Mouse (Mus musculus) embryonic facial prominence, embryonic 12.5 days (tissue): ENCODE results near the gene Gal3st4. TPM values are rescaled to one million over a fixed set of nuclear protein-coding genes. Genes with fewer than 3 reads are reported as not detected.

Source experiments
- ATAC-seq: fragments of 200-750 bp; cut with Nextera tagmentation; 2 replicates; pipeline ENCODE4 v1.8.0; 2017; ENCODE audit not compliant: insufficient number of reproducible peaks, insufficient read depth, low FRiP score, low TSS enrichment
- H3K27ac ChIP-seq: fragments of 300-500 bp; sonication (generic); 2 replicates; pipeline ENCODE4 v1.5.1; 2016; ENCODE audit warnings: mild to moderate bottlenecking
- H3K27me3 ChIP-seq: fragments of 300-500 bp; sonication (generic); 2 replicates; pipeline ENCODE4 v1.6.1; 2016; ENCODE audit warnings: mild to moderate bottlenecking, moderate library complexity
- H3K36me3 ChIP-seq: fragments of 300-500 bp; sonication (generic); 2 replicates; pipeline ENCODE4 v1.6.1; 2016; ENCODE audit warnings: mild to moderate bottlenecking
- H3K4me1 ChIP-seq: fragments of 300-500 bp; sonication (generic); 2 replicates; pipeline ENCODE4 v1.6.1; 2016
- H3K4me2 ChIP-seq: fragments of 300-500 bp; sonication (generic); replicated peaks from 2 replicates; pipeline ENCODE4 v1.6.1; 2016; ENCODE audit warnings: mild to moderate bottlenecking, moderate library complexity
- H3K4me3 ChIP-seq: fragments of 300-500 bp; sonication (generic); 2 replicates; pipeline ENCODE4 v1.5.1; 2016; ENCODE audit warnings: mild to moderate bottlenecking
- H3K9ac ChIP-seq: fragments of 300-500 bp; sonication (generic); 2 replicates; pipeline ENCODE4 v1.6.1; 2016; ENCODE audit warnings: mild to moderate bottlenecking, moderate library complexity
- H3K9me3 ChIP-seq: fragments of 300-500 bp; sonication (generic); 2 replicates; pipeline ENCODE4 v1.6.1; 2016; ENCODE audit warnings: mild to moderate bottlenecking, moderate library complexity
- WGBS: fragments of 180-500 bp; shearing (Covaris S2); methylation state at CpG from one replicate; pipeline ENCODE4 v1.1.7; 2016; 5-methylcytosine and 5-hydroxymethylcytosine counted together
- polyA plus RNA-seq: library from polyadenylated mRNA; unstranded; fragments of >200 nt; fragmentation: Nextera tagmentation; extraction: Ambion mirVana; gene quantifications from 2 replicates; pipeline ENCODE4 v1.2.1, GENCODE M21; 2016

The Gal3st4 gene
- polyA plus RNA-seq: 3.7 and 4.3 TPM in 2 replicates

GRCm38 (mm10) chr5:138272409-138272923, at the start of gene Gal3st4:
Gene Gal3st4 (minus strand): TSS chr5:138272840.
- peak within 1 kb of the TSS; percentile 41 for H3K4me2 ChIP-seq
- 1% methylated on average over 12 of the region's 12 CpGs for WGBS
- peaks cover 46% of the 10 kb centered on the region for H3K4me1 ChIP-seq
- peak within 1 kb of the TSS; percentile 25; the same call in 1 of the 2 replicates for H3K9ac ChIP-seq
- no peaks in the 10 kb centered on the region for H3K9me3 ChIP-seq
- peak within 1 kb of the TSS; percentile 69 for H3K27ac ChIP-seq
- H3K36me3 ChIP-seq: peaks cover 29% of the 10 kb centered on the region
- no peaks in the 10 kb centered on the region for H3K27me3 ChIP-seq
- H3K4me3 ChIP-seq: peak within 1 kb of the TSS; percentile 21
- ATAC-seq: peak; percentile 56; the same call in 1 of the 2 replicates

GRCm38 (mm10) chr5:138312795-138313194, 40.2 kb upstream of the Gal3st4 start:
- Histone ChIP-seq H3K9me3 (no peaks in the 10 kb centered on the region), H3K27ac (no peak overlapping the region), H3K4me3 (no peak overlapping the region), H3K27me3 (no peaks in the 10 kb centered on the region), H3K4me2 (no peak overlapping the region), H3K9ac (no peak overlapping the region), H3K36me3 (no peaks in the 10 kb centered on the region), H3K4me1 (no peaks in the 10 kb centered on the region)
- ATAC-seq: no peak
- 89% methylated on average over 3 of the region's 3 CpGs for WGBS

- Histone ChIP-seq H3K27me3 (no peaks in the 10 kb centered on the region), H3K4me2 (no peak overlapping the region), H3K4me3 (no peak overlapping the region), H3K36me3 (no peaks in the 10 kb centered on the region), H3K9ac (no peak overlapping the region), H3K27ac (no peak overlapping the region), H3K4me1 (no peaks in the 10 kb centered on the region), H3K9me3 (no peaks in the 10 kb centered on the region)
- WGBS: 83% methylated on average over 2 of the region's 2 CpGs
- no peak for ATAC-seq
These were observed 27.0 kb upstream of the Gal3st4 start for GRCm38 (mm10) chr5:138299613-138300012.

DNA sequence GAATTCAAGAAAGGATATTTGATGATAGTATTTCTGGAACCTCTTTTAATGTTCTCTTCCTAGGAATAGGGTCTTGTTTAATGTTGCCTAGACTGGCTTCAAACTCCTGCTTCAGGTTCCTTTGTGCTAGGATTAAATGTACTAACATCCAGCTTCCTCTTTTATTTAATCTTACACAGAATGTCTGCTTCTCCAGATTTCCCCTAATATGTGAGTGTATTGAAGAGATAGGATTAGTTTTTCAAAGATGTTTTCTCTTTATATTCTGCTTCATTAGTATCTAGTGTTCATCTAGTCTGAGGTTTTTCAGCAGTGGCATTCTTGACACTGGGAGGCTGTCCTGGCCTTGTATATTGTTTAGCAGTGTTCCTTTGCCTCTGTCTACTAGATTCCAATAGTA, 21.5 kb upstream of the Gal3st4 start:
- Histone ChIP-seq H3K27me3 (no peaks in the 10 kb centered on the region), H3K9me3 (no peaks in the 10 kb centered on the region), H3K36me3 (no peaks in the 10 kb centered on the region), H3K4me2 (no peak overlapping the region), H3K4me3 (no peak overlapping the region), H3K27ac (no peak overlapping the region), H3K9ac (no peak overlapping the region), H3K4me1 (no peaks in the 10 kb centered on the region)
- ATAC-seq: no peak

DNA sequence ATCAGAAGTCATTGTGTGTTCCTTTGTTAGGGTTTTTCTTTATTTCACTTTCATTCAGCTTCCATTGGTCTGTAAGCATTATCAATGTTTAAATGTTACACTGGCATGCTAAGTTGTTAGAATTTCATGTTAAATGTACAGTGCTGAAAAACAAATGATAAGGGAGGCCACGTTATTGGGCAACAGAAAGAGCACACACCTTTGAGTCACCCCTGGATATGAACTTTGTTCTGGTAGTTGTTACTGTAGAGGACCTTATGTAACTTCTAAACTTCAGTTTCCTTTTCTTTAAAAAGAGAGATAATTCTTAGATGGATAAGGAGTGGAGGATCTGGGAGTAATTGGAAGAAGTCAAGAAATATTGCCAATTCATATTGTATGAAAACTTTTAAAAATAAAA, 19.0 kb upstream of the Gal3st4 start:
- Histone ChIP-seq H3K4me2 (no peak overlapping the region), H3K9me3 (no peaks in the 10 kb centered on the region), H3K27me3 (no peaks in the 10 kb centered on the region), H3K9ac (no peak overlapping the region), H3K36me3 (no peaks in the 10 kb centered on the region), H3K27ac (no peak overlapping the region), H3K4me3 (no peak overlapping the region), H3K4me1 (no peaks in the 10 kb centered on the region)
- no peak for ATAC-seq
- 72% methylated on average over 1 of the region's 1 CpGs for WGBS

GRCm38 (mm10) chr5:138287861-138288260, 15.2 kb upstream of the Gal3st4 start:
- WGBS: 69% methylated on average over 3 of the region's 3 CpGs
- Histone ChIP-seq H3K27ac (no peak overlapping the region), H3K4me1 (no peaks in the 10 kb centered on the region), H3K9me3 (no peaks in the 10 kb centered on the region), H3K9ac (no peak overlapping the region), H3K4me2 (no peak overlapping the region), H3K4me3 (no peak overlapping the region), H3K36me3 (no peaks in the 10 kb centered on the region), H3K27me3 (no peaks in the 10 kb centered on the region)
- ATAC-seq: no peak

DNA sequence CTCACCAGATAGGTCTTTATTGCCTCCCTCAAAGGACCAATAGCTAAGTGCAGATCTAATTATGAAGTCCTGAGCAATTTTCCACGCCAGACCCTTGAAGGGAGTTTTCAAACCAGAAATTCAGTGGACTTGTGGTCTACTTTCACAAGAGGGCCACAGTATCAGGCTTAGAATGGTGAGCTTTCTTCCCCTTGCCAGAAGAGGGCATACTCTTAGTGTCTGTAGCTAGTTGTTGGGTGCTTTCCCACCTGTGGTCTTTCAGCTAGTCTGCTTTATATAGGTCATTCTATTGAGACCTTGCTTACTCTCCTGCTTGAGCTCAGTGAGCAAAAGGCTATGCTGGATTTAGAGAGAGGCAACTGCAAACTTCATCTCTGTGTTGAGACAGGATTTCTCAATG, 10.9 kb upstream of the Gal3st4 start:
- no peak for ATAC-seq
- Histone ChIP-seq H3K36me3 (0 out of 2 replicates have a peak, but pooled peaks cover under 1% of the 10 kb centered on the region), H3K27ac (no peak overlapping the region), H3K4me3 (no peak overlapping the region), H3K9me3 (no peaks in the 10 kb centered on the region; the same call in 1 of the 2 replicates), H3K27me3 (no peaks in the 10 kb centered on the region), H3K9ac (no peak overlapping the region), H3K4me1 (peaks cover 7% of the 10 kb centered on the region), H3K4me2 (no peak overlapping the region)
- 42% methylated on average over 1 of the region's 1 CpGs for WGBS

DNA sequence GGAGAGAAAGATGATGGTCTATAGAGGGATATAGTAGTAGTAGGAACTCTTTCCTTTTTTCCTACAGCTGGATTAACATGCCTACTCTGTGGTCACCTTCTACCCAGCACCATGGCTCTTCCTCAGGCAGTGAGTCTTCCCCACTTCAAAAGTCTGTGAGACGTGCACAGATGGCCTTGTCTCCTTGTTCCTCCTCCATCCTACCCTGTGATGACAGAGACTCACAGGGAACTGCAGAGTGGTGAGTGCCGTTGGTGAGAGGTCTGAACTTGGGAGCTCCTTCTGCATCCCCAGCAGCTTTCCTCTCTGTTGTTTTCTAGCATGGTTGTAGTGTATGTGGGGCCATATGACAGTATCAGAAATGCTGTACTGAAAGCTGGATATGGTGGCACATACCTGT, 9.2 kb upstream of the Gal3st4 start:
- no peak overlapping the region for H3K27ac ChIP-seq
- H3K9ac ChIP-seq: no peak overlapping the region
- 80% methylated on average over 2 of the region's 2 CpGs for WGBS
- peaks cover 11% of the 10 kb centered on the region for H3K36me3 ChIP-seq
- H3K4me3 ChIP-seq: no peak overlapping the region
- H3K27me3 ChIP-seq: no peaks in the 10 kb centered on the region
- no peak for ATAC-seq
- peaks cover 21% of the 10 kb centered on the region for H3K4me1 ChIP-seq
- no peak overlapping the region for H3K4me2 ChIP-seq
- H3K9me3 ChIP-seq: no peaks in the 10 kb centered on the region; the same call in 1 of the 2 replicates

- Histone ChIP-seq H3K4me1 (peaks cover 30% of the 10 kb centered on the region), H3K9me3 (no peaks in the 10 kb centered on the region; the same call in 1 of the 2 replicates), H3K27me3 (no peaks in the 10 kb centered on the region), H3K4me2 (no peak overlapping the region), H3K4me3 (no peak overlapping the region), H3K36me3 (peaks cover 19% of the 10 kb centered on the region), H3K27ac (no peak overlapping the region), H3K9ac (no peak overlapping the region)
- ATAC-seq: no peak
- WGBS: 90% methylated on average over 15 of the region's 15 CpGs
These were observed 8.2 kb upstream of the Gal3st4 start for GRCm38 (mm10) chr5:138280829-138281228.

- H3K36me3 ChIP-seq: peaks cover 24% of the 10 kb centered on the region
- no peak overlapping the region for H3K27ac ChIP-seq
- ATAC-seq: no peak
- H3K9me3 ChIP-seq: no peaks in the 10 kb centered on the region; the same call in 1 of the 2 replicates
- peak overlapping the region; percentile 59 for H3K4me3 ChIP-seq
- WGBS: 21% methylated on average over 26 of the region's 26 CpGs
- peak overlapping the region; percentile 90 for H3K4me2 ChIP-seq
- no peaks in the 10 kb centered on the region for H3K27me3 ChIP-seq
- peaks cover 35% of the 10 kb centered on the region for H3K4me1 ChIP-seq
- H3K9ac ChIP-seq: no peak overlapping the region
These were observed 7.8 kb upstream of the Gal3st4 start for GRCm38 (mm10) chr5:138280425-138280768.

GRCm38 (mm10) chr5:138279585-138280424, 7.2 kb upstream of the Gal3st4 start, which contains the start of the genes Gm43720, Gpc2 and Stag3:
Gene Gm43720 (minus strand): TSS chr5:138279958.
Gene Gpc2 (minus strand): TSS chr5:138280005.
Gene Stag3 (plus strand): TSS chr5:138280240.
- peaks cover 30% of the 10 kb centered on the region for H3K36me3 ChIP-seq
- H3K9me3 ChIP-seq: no peaks in the 10 kb centered on the region; the same call in 1 of the 2 replicates
- H3K4me2 ChIP-seq: peak within 1 kb of the TSS; percentile 90
- peak within 1 kb of the TSS; percentile 64 for H3K9ac ChIP-seq
- WGBS: 2% methylated on average over 56 of the region's 56 CpGs
- peak within 1 kb of the TSS; percentile 59 for H3K4me3 ChIP-seq
- H3K4me1 ChIP-seq: peaks cover 41% of the 10 kb centered on the region
- H3K27me3 ChIP-seq: no peaks in the 10 kb centered on the region
- ATAC-seq: peak; percentile 99
- 0 out of 2 replicates have a peak within 1 kb of the TSS, but pooled peaks have one; percentile 30 for H3K27ac ChIP-seq

DNA sequence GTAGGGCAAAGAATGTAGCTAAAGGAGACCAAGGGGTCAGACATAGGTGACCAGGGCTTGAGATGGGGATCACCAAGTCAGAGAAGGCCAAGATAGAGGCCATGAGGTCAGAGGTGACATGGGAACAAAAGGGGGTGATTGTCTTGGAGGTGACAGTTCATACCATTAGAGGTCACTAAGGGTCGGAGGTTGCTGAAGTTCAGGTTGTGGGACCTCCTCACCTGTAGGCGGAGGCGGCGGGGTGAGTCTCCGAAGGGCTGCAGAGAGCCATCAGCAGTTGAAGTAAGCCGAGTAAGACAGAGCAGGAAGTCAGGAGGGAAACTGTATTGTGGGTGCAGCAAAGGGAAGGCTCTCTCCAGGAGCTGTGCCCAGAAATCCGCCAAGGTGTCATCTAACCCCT, 5.4 kb upstream of the Gal3st4 start:
- Histone ChIP-seq H3K9ac (0 out of 2 replicates have a peak overlapping the region, but pooled peaks have one; percentile 64), H3K27me3 (no peaks in the 10 kb centered on the region), H3K36me3 (peaks cover 35% of the 10 kb centered on the region), H3K4me3 (peak overlapping the region; percentile 59; the same call in 1 of the 2 replicates), H3K27ac (no peak overlapping the region), H3K9me3 (no peaks in the 10 kb centered on the region; the same call in 1 of the 2 replicates), H3K4me2 (peak overlapping the region; percentile 90), H3K4me1 (peaks cover 47% of the 10 kb centered on the region)
- 85% methylated on average over 7 of the region's 7 CpGs for WGBS
- no peak for ATAC-seq
